1 mouse cellular context compared by ENCODE assay signal in genomic region chr6:54685716-54686395, GRCm38 (mm10).
TF ChIP-seq lines count a peak whose summit lies in the region.

No protein-coding gene starts in this region.

TF ChIP-seq in MEL, 35 proteins besides CTCF, POLR2A, EP300 and RAD21 (continued from another document):
- TF ChIP-seq GABPA (IDR thresholded peaks at IDR 0.05; ENCODE audit: low read depth, low read length) (no peak), RCOR1 (IDR thresholded peaks at IDR 0.05; ENCODE audit: low read depth, low read length) (peak; percentile 60; the same call in 1 of the 2 replicates), ZMIZ1 (IDR thresholded peaks at IDR 0.05; ENCODE audit: low read depth, low read length) (no peak), HCFC1 (IDR thresholded peaks at IDR 0.05; ENCODE audit: low read depth, low read length) (no peak), POLR2AphosphoS2 (IDR thresholded peaks at IDR 0.05; ENCODE audit: low read length) (no peak), ZNF384 (IDR thresholded peaks at IDR 0.05; ENCODE audit: low read depth, low read length) (no peak), USF2 (IDR thresholded peaks at IDR 0.05; ENCODE audit: borderline replicate concordance in 1 of 2, insufficient read depth in 1 of 2, low read depth in 1 of 2, low read length in 2 of 2) (no peak), POLR2AphosphoS5 (IDR thresholded peaks at IDR 0.05; ENCODE audit: borderline replicate concordance, low read depth, low read length) (no peak), MAX (IDR thresholded peaks at IDR 0.05; ENCODE audit: low read length) (no peak), UBTF (IDR thresholded peaks at IDR 0.05; ENCODE audit: borderline replicate concordance, insufficient read depth, low read depth, low read length) (no peak), ELF1 (IDR thresholded peaks at IDR 0.05; ENCODE audit: low read depth, low read length) (no peak), CHD1 (IDR thresholded peaks at IDR 0.05; ENCODE audit: low read depth, low read length) (no peak), MYB (IDR thresholded peaks at IDR 0.05; ENCODE audit: low read depth, low read length) (no peak), CHD2 (IDR thresholded peaks at IDR 0.05; ENCODE audit: low read length) (no peak), KAT2A (conservative IDR thresholded peaks at IDR 0.05; ENCODE audit: low read depth, low read length) (no peak), TBP (IDR thresholded peaks at IDR 0.05; ENCODE audit: low read depth, low read length) (0 out of 2 replicates have a peak, but pooled peaks have one; percentile 14), SMC3 (IDR thresholded peaks at IDR 0.05; ENCODE audit: low read depth, low read length) (no peak), NELFE (IDR thresholded peaks at IDR 0.05; ENCODE audit: low read depth, low read length) (no peak), TCF12 (IDR thresholded peaks at IDR 0.05; ENCODE audit: low read depth, low read length) (peak; percentile 57), SIN3A (IDR thresholded peaks at IDR 0.05; ENCODE audit: low read length) (peak; percentile 15; the same call in 1 of the 2 replicates), JUND (IDR thresholded peaks at IDR 0.05; ENCODE audit: low read depth, low read length) (no peak)
